In genomic region chr11:8468161-8469091, GRCm38 (mm10) we compare ENCODE assay signal across 8 mouse cellular contexts.
DNase-seq lines count a peak whose midpoint lies in the region; ATAC-seq lines count a peak whose summit lies in the region.

No protein-coding gene starts in this region.

- H3K36me3 ChIP-seq in hindbrain, embryonic 11.5 days (ENCODE audit: control insufficient read depth, insufficient read depth, low read length) = no peaks in the 10 kb centered on the region
- peaks cover 2% of the 10 kb centered on the region; the same call in 1 of the 2 replicates for H3K36me3 ChIP-seq in lung, embryonic 15.5 days

- DNase-seq in Muller cell, postnatal 12 days (ENCODE audit: inconsistent ontology term) = peak; percentile 96
- peak; percentile 64 to 72 for DNase-seq in cerebellum, postnatal 25 days
- DNase-seq in frontal cortex, postnatal 36 days (ENCODE audit: low spot score in 2 of 2) = peak; percentile 65 to 70
- DNase-seq in hindbrain, embryonic 11.5 days (ENCODE audit: low spot score) = peak; percentile 60
- DNase-seq in layer of hippocampus, postnatal 14 days (ENCODE audit: low spot score in 2 of 2) = peak; percentile 63 to 85
- DNase-seq in ovary, postnatal 10 days (ENCODE audit: low spot score) = peak; percentile 41
- peak; percentile 56 for DNase-seq in urinary bladder, postnatal 25 days (ENCODE audit: low spot score)

- H3K4me2 ChIP-seq in hindbrain, embryonic 11.5 days (replicated peaks; ENCODE audit: low read depth, low read length) = peak overlapping the region; percentile 72
- H3K4me2 ChIP-seq in lung, embryonic 15.5 days = peak overlapping the region; percentile 61

- H3K9me3 ChIP-seq in hindbrain, embryonic 11.5 days (ENCODE audit: control insufficient read depth, low read length) = no peaks in the 10 kb centered on the region
- H3K9me3 ChIP-seq in lung, embryonic 15.5 days = no peaks in the 10 kb centered on the region

- WGBS in hindbrain, embryonic 11.5 days = 1% methylated on average over 33 of the region's 33 CpGs
- under 1% methylated on average over 33 of the region's 33 CpGs for WGBS in lung, embryonic 15.5 days

- H3K4me3 ChIP-seq in hindbrain, embryonic 11.5 days (ENCODE audit: low read depth, low read length) = peak overlapping the region; percentile 19
- peak overlapping the region; percentile 45 for H3K4me3 ChIP-seq in lung, embryonic 15.5 days

- ATAC-seq in hindbrain, embryonic 11.5 days (ENCODE audit: low FRiP score) = peak; percentile 86
- ATAC-seq in lung, embryonic 15.5 days (ENCODE audit: borderline replicate concordance, extremely low read depth, low FRiP score, low TSS enrichment) = peak; percentile 89

- no peaks in the 10 kb centered on the region for H3K27me3 ChIP-seq in hindbrain, embryonic 11.5 days (ENCODE audit: control insufficient read depth, insufficient read depth, low read length)
- no peaks in the 10 kb centered on the region for H3K27me3 ChIP-seq in lung, embryonic 15.5 days

- 0 out of 2 replicates have a peak overlapping the region, but pooled peaks have one; percentile 4 for H3K27ac ChIP-seq in hindbrain, embryonic 11.5 days (ENCODE audit: low read depth, low read length)
- peak overlapping the region; percentile 94 for H3K27ac ChIP-seq in lung, embryonic 15.5 days

- no peaks in the 10 kb centered on the region for H3K4me1 ChIP-seq in hindbrain, embryonic 11.5 days (replicated peaks; ENCODE audit: control insufficient read depth, insufficient read depth, low read length)
- H3K4me1 ChIP-seq in lung, embryonic 15.5 days = peaks cover 70% of the 10 kb centered on the region

- H3K9ac ChIP-seq in hindbrain, embryonic 11.5 days (ENCODE audit: low read depth, low read length) = peak overlapping the region; percentile 41; the same call in 1 of the 2 replicates
- H3K9ac ChIP-seq in lung, embryonic 15.5 days = peak overlapping the region; percentile 48

Comparison
In these comparisons a context has a peak if more than half of its experiments do, and no peak if none do; other contexts are left out.
1. Peak in every context shown above with its lines: DNase-seq, ATAC-seq, H3K4me3 ChIP-seq and H3K27ac ChIP-seq.
2. DNase-seq: peak in every context shown above with its lines; median percentile 96 in Muller cell, postnatal 12 days; 74 in layer of hippocampus, postnatal 14 days; 68 in cerebellum, postnatal 25 days; 68 in frontal cortex, postnatal 36 days; 60 in hindbrain, embryonic 11.5 days; 56 in urinary bladder, postnatal 25 days; 41 in ovary, postnatal 10 days.